Mouse (Mus musculus) ovary, postnatal 36 days (tissue): Measurements from ENCODE around the gene Grin1.
"Not testable (repeated sequence)": the region's sequence is repeated elsewhere in the genome, so short reads cannot be mapped to it uniquely, and the experiment has no call there.

ENCODE experiments used
- DNase-seq: peaks from one replicate; pipeline ENCODE4 v3.0.0; 2022; ENCODE audit warnings: low spot score, mixed read lengths

The Grin1 gene

DNA sequence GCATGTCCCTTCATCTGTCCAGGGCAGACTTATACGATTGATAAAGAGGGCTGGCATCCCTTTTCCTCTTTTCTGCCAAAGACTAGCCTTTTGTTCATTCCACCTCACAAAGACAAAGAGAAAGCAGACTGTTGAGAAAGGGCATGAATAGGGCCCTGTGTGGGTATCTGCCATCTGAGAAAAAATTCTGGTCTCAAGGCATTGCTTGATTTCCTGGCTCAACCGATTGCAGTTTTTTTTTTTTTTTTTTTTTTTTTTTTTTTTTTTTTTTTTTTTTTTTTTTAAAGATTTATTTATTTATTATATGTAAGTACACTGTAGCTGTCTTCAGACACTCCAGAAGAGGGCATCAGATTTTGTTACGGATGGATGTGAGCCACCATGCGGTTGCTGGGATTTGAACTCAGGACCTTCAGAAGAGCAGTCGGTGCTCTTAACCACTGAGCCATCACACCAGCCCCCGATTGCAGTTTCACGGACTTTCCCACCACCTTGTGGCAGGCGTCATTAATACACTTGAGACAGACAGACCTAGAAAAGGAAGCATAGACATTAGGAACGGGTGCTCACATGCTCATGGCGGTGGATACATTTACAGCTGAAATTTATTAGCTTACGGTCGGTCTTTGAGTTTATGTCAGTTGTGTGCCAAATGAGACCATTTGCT is 62.4 kb downstream of the Grin1 start:
- DNase-seq = not testable (repeated sequence)

DNA sequence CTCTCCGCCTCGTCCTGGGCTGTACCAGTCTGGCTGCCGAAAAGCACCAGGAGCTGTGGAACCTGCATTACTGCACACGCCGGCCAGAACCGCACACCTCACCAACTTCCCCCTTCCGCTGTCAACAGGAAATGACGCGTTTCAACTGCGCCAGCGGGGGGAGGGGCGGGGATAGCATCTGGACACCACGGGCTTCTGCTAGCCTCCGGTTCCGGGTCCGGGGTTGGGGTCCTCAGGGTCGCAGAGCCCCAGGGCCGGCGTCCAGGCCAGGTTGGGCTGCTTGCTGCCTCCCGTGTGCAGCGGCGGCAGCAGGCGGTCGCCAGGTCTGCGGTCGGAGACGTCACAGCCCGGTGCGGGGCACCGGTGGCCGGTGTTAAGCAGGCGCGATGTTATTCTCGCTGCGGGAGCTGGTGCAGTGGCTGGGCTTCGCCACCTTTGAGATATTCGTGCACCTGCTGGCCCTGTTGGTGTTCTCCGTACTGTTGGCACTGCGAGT is 63.7 kb downstream of the Grin1 start, which contains the start of gene Tmem203:
TSS of gene Tmem203 (plus strand) at position 156 of the 496 bp plus-strand sequence.
- DNase-seq = peak; percentile 84

DNA sequence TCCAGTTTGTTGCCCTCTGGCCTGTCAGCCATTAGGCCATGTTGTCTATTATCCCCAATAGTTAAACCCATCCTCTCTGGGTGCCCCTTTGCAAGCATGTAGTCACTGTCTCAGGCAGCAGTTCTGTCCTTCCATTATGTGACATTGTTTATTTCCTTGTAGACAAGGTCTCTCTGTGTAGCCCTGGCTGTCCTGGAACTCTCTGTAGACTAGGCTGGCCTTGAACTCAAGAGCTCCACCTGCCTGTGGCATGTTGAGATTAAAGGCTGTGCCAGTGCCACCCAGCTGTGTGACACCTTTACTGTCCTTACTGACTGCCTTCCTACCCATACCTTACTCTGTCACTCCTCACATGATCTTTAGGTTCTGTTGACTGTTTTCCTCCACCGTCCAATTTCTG is 66.7 kb downstream of the Grin1 start:
- no peak for DNase-seq

DNA sequence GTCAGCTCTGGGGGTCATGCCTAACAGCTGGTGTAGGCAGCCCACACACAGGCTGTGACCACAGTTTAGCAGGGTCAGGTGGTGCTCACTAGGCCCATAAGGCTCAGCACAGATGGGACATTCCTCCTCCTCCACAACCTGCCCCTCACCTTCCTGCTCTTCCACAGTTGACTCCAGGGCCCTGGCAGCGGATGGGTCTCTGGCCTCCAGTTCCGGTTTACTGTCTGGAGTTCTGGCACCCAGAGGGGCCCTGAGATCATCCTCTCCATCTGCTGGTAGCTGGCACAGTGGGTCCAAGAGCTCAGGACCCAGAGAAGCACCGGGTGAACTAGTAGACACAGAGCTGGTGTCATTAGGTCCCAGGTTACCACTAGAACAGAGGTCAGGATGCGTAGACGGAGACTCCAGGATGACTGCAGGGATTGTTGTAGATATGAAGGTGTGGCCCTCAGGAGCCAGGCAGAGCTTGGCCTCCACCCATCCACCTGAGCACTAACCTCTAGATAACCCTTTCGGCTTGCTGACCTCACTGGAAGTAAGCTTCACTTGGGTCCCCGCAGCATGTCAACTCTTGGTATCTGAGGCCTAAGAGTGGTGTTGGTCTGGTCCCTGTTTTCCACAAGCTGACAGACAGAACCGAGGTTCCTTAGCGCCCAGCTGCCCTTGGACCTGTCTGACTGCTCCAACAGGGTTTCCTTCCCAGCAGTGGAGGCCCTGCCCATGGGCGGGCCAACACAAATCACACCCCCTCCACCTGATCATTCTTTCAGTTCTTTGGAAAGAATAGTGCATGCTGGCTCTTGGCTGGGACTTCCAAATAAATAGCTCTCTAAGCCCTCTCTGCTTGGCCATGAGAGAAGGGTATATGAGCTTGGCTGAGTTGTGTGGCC is 72.6 kb downstream of the Grin1 start, which contains the start of gene AL732309.1:
TSS of gene AL732309.1 (minus strand) at position 681 of the 890 bp plus-strand sequence.
- no peak for DNase-seq

DNA sequence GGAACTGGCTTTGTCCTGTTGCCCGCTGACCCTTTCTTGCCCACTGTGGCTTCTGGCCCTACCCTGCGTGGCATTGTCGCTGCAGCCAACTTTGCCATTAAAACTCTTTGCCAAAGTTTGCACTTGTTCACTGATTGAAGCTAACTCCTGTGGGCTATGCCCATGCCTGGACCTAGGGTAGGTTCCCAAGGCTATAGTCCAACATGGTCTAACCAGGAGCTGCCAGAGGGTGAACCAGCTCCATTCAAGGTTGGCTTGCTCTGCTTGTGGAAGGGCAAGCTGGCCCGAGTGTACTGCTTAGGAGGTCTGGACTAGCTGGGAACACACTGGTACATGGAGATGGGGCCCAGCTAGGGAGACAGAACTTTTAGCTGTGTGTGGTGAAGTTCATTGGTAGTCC is 74.8 kb downstream of the Grin1 start:
- DNase-seq = no peak

DNA sequence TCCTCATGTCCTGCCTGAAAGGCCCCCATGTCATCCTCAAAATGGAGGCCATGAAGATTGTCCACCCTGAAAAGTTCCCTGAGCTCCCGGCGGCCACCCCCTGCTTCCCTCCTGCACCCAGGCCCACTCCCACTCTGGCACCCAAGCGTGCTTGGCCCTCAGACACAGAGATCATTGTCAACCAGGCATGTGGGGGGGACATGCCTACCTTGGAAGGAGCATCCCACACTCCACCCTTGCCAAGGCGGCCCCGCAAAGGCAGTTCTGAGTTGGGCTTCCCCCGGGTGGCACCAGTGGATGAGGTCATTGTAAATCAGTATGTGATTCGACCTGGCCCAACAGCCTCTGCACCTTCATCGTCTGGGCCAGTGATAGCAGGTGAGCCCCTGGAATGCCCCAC is 75.6 kb downstream of the Grin1 start:
- DNase-seq = no peak

DNA sequence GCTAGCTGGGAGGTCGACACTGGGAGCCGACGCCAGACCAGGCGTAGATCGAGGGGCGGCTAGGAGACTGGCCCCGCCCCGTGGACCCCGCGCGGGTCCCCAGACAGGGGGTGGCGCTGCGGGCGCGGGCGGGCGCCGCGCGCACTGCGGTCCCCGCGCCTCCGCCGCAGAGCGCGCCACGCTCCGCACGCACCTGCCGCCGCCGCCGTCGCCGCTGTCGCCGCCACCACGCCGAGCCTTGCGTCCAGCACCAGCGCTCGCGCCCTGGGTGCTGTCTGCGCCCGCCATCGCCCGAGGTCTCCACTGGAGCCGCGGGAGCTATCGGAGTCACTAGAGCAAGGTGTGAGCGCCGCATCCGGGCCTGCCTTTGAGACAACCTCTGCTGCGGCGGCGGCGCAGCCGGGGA is 76.9 kb downstream of the Grin1 start, which contains the start of the genes Rnf208 and Cysrt1:
TSS of gene Rnf208 (plus strand) at position 155 of the 406 bp plus-strand sequence.
TSS of gene Cysrt1 (minus strand) at position 352 of the 406 bp plus-strand sequence.
- no peak for DNase-seq

DNA sequence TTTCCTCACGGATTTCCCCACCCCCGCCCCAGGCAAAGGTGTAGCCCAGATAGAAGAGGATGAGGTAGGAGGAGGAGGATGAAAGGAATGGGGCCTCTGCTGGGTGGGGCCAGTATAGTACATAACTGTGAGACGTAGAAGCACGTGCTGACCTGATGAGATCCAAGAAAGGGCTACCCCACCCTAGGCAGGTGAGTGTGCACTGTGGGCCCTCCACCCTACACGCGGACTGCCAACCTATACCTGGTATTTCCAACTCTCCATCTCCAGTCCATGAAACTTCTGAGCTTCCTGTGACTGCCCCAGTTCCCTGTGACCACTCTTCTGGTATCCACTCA is 77.6 kb downstream of the Grin1 start:
- DNase-seq = no peak
